In genomic region chr11:107979497-107980174, GRCm38 (mm10) we compare ENCODE assay signal across 14 mouse cellular contexts.
DNase-seq lines count a peak whose midpoint lies in the region; ATAC-seq and TF ChIP-seq lines count a peak whose summit lies in the region.
"Had no signal": no experiment of that assay in that cellular context is flagged by ENCODE, and none has a peak within 500 bp of the region (broad histone marks: within the 10 kb centered on the region; RNA-seq: fewer than 3 reads in every experiment).

No protein-coding gene starts in this region.

- H3K9me3 ChIP-seq in kidney, embryonic 16.5 days (ENCODE audit: low read length) = no peaks in the 10 kb centered on the region
- no peaks in the 10 kb centered on the region for H3K9me3 ChIP-seq in forebrain, embryonic 14.5 days (replicated peaks; ENCODE audit: control insufficient read depth, low read length)
- no peaks in the 10 kb centered on the region for H3K9me3 ChIP-seq in midbrain, embryonic 16.5 days (replicated peaks; ENCODE audit: control insufficient read depth, low read length, poor library complexity, severe bottlenecking)
- no peaks in the 10 kb centered on the region for H3K9me3 ChIP-seq in limb, embryonic 10.5 days (replicated peaks)
- H3K9me3 ChIP-seq: limb, embryonic 15.5 days had no signal

- WGBS in kidney, embryonic 16.5 days = 38% methylated on average over 22 of the region's 22 CpGs
- WGBS in kidney, adult 2 months = 51% methylated on average over 22 of the region's 22 CpGs
- 9% methylated on average over 22 of the region's 22 CpGs for WGBS in forebrain, embryonic 14.5 days
- WGBS in midbrain, embryonic 16.5 days = 10% methylated on average over 22 of the region's 22 CpGs
- 78% methylated on average over 22 of the region's 22 CpGs for WGBS in limb, embryonic 10.5 days

- H3K4me1 ChIP-seq in kidney, embryonic 16.5 days (ENCODE audit: insufficient read depth, low read length) = peaks cover 18% of the 10 kb centered on the region
- H3K4me1 ChIP-seq in kidney, adult 2 months (ENCODE audit: control insufficient read depth, insufficient read depth, low read length) = no peaks in the 10 kb centered on the region
- peaks cover 9% of the 10 kb centered on the region for H3K4me1 ChIP-seq in forebrain, embryonic 14.5 days (ENCODE audit: control insufficient read depth, insufficient read depth, low read length)
- H3K4me1 ChIP-seq in midbrain, embryonic 16.5 days (ENCODE audit: control insufficient read depth, insufficient read depth, low read length) = peaks cover 25% of the 10 kb centered on the region
- H3K4me1 ChIP-seq in limb, embryonic 10.5 days = peaks cover 9% of the 10 kb centered on the region
- H3K4me1 ChIP-seq: limb, embryonic 15.5 days had no signal

- TF ChIP-seq CTCF in kidney, adult 2 months (conservative IDR thresholded peaks at IDR 0.05; ENCODE audit: insufficient read depth, insufficient read length, low read depth, low read length) = no peak

- no peaks in the 10 kb centered on the region for H3K27me3 ChIP-seq in kidney, embryonic 16.5 days (ENCODE audit: insufficient read depth, low read length)
- H3K27me3 ChIP-seq in kidney, adult 2 months (replicated peaks; ENCODE audit: control insufficient read depth, insufficient read depth, low read length) = no peaks in the 10 kb centered on the region
- no peaks in the 10 kb centered on the region for H3K27me3 ChIP-seq in forebrain, embryonic 14.5 days (replicated peaks; ENCODE audit: control insufficient read depth, insufficient read depth, low read length)
- no peaks in the 10 kb centered on the region; the same call in 1 of the 2 replicates for H3K27me3 ChIP-seq in midbrain, embryonic 16.5 days (ENCODE audit: control insufficient read depth, insufficient read depth, low read depth, low read length)
- no peaks in the 10 kb centered on the region for H3K27me3 ChIP-seq in limb, embryonic 10.5 days (ENCODE audit: low read depth, poor library complexity, severe bottlenecking)
- H3K27me3 ChIP-seq: limb, embryonic 15.5 days; Patski had no signal

- no peak overlapping the region for H3K4me2 ChIP-seq in kidney, embryonic 16.5 days (replicated peaks; ENCODE audit: low read depth, low read length)
- peak overlapping the region; percentile 1; the same call in 1 of the 2 replicates for H3K4me2 ChIP-seq in forebrain, embryonic 14.5 days (ENCODE audit: low read length)
- H3K4me2 ChIP-seq in midbrain, embryonic 16.5 days (ENCODE audit: low read length) = peak overlapping the region; percentile 17
- H3K4me2 ChIP-seq: limb, embryonic 15.5 days; lung, embryonic 14.5 days had no signal

- no peak overlapping the region for H3K9ac ChIP-seq in kidney, embryonic 16.5 days (replicated peaks; ENCODE audit: low read length)
- H3K9ac ChIP-seq in forebrain, embryonic 14.5 days (ENCODE audit: low read length) = peak overlapping the region; percentile 33
- H3K9ac ChIP-seq in midbrain, embryonic 16.5 days (ENCODE audit: low read depth, low read length) = peak overlapping the region; percentile 2; the same call in 1 of the 2 replicates
- H3K9ac ChIP-seq: limb, embryonic 15.5 days; lung, embryonic 14.5 days had no signal

- no peak for DNase-seq in kidney, adult 2 months
- peak; percentile 58 for DNase-seq in forebrain, embryonic 14.5 days (ENCODE audit: low spot score)
- no peak for DNase-seq in adrenal gland, adult 18-20 months (ENCODE audit: low spot score in 2 of 2)
- DNase-seq in urinary bladder, postnatal 14 days (ENCODE audit: low spot score) = no peak
- no peak for DNase-seq in limb, embryonic 10.5 days (ENCODE audit: low spot score)
- DNase-seq: cerebellum, adult 8-10 months; heart, postnatal 14 days; lung, embryonic 14.5 days had no signal

- H3K4me3 ChIP-seq in kidney, embryonic 16.5 days (ENCODE audit: low read length) = no peak overlapping the region
- no peak overlapping the region for H3K4me3 ChIP-seq in kidney, adult 2 months (ENCODE audit: insufficient read depth, low read depth, low read length)
- H3K4me3 ChIP-seq in forebrain, embryonic 14.5 days (ENCODE audit: low read depth, low read length) = no peak overlapping the region
- no peak overlapping the region for H3K4me3 ChIP-seq in midbrain, embryonic 16.5 days (ENCODE audit: low read depth, low read length)
- H3K4me3 ChIP-seq in limb, embryonic 10.5 days = no peak overlapping the region
- H3K4me3 ChIP-seq: layer of hippocampus, adult 2 months; limb, embryonic 15.5 days had no signal

- no peak for TF ChIP-seq POLR2A in kidney, adult 2 months (IDR thresholded peaks at IDR 0.05; ENCODE audit: low read depth, low read length)

- H3K27ac ChIP-seq in kidney, embryonic 16.5 days (ENCODE audit: low read length) = no peak overlapping the region
- no peak overlapping the region for H3K27ac ChIP-seq in kidney, adult 2 months (ENCODE audit: insufficient read depth, low read depth, low read length)
- H3K27ac ChIP-seq in forebrain, embryonic 14.5 days (ENCODE audit: low read depth, low read length) = no peak overlapping the region
- peak overlapping the region; percentile 18; the same call in 1 of the 2 replicates for H3K27ac ChIP-seq in midbrain, embryonic 16.5 days (ENCODE audit: low read length)
- no peak overlapping the region for H3K27ac ChIP-seq in limb, embryonic 10.5 days
- H3K27ac ChIP-seq: layer of hippocampus, adult 2 months; limb, embryonic 15.5 days had no signal

- ATAC-seq in kidney, embryonic 16.5 days (ENCODE audit: low FRiP score, low TSS enrichment) = peak; percentile 78; the same call in 1 of the 2 replicates
- ATAC-seq in forebrain, embryonic 14.5 days = peak; percentile 65
- peak; percentile 74 for ATAC-seq in midbrain, embryonic 16.5 days
- ATAC-seq: intestine, embryonic 16.5 days; Patski had no signal

- peaks cover 12% of the 10 kb centered on the region; the same call in 1 of the 2 replicates for H3K36me3 ChIP-seq in kidney, embryonic 16.5 days (ENCODE audit: insufficient read depth, low read length)
- no peaks in the 10 kb centered on the region for H3K36me3 ChIP-seq in kidney, adult 2 months (ENCODE audit: control insufficient read depth, insufficient read depth, low read length)
- peaks cover 3% of the 10 kb centered on the region; the same call in 1 of the 2 replicates for H3K36me3 ChIP-seq in forebrain, embryonic 14.5 days (ENCODE audit: control insufficient read depth, insufficient read depth, low read length)
- H3K36me3 ChIP-seq in midbrain, embryonic 16.5 days (ENCODE audit: control insufficient read depth, insufficient read depth, low read length) = no peaks in the 10 kb centered on the region; the same call in 1 of the 2 replicates
- H3K36me3 ChIP-seq in limb, embryonic 10.5 days = no peaks in the 10 kb centered on the region
